Mouse (Mus musculus): Measurements from ENCODE around the gene Gpatch1.

- TF ChIP-seq CTCF (IDR thresholded peaks at IDR 0.05; ENCODE audit: low read depth) (no peak), EP300 (IDR thresholded peaks at IDR 0.05; ENCODE audit: low read depth) (no peak)
Measured at GRCm38 (mm10) chr7:35351155-35351554, 32.9 kb upstream of the Gpatch1 start.
